Mouse (Mus musculus): ENCODE measurements around the gene Prg3.

DNA sequence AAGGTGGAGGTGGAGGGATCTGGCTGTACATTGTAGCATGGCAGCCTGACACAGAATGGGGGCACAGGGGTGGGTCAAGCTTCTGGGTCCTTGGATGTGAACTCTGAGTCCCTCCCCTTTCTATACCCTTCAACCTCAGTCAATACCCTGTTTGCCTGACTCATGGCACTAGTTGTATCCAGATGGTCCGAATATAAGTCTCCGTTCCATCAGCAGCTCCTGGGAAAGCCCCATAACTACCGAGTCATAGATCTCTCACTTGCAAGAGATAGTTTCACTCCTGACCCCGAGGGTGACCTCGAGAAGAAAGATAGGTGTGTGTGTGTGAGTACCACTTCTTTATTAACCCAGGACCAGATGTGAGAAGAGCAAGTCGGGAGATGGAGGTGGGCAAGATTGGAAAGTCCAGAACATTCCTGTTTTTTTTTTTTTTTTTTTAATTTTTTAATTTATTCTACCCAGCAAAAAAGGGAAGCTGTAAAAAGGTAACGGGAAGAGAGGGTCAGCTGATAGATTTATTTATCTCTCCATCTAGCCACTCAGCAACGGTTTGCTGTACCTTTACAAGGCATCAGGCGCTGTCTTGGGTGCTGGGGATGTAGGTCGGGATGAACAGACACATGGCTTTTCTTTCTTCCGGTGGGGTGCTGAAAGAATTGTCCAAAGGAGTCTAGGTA lies 29.3 kb upstream of the Prg3 start:
- TF ChIP-seq CTCF (IDR thresholded peaks at IDR 0.05; ENCODE audit: low read depth) (no peak), EP300 (optimal IDR thresholded peaks at IDR 0.05) (no peak)
